Mouse (Mus musculus) lung, embryonic 15.5 days (tissue): ENCODE results near the gene Gm7102. TPM values are rescaled to one million over a fixed set of nuclear protein-coding genes. Genes with fewer than 3 reads are reported as not detected.
A peak's percentile ranks its signal among the peaks of the same experiment; 100 is the strongest.

ENCODE experiments used
- ATAC-seq: fragments of 200-750 bp; cut with Nextera tagmentation; 2 replicates; pipeline ENCODE4 v1.8.0; 2017; ENCODE audit warnings: moderate number of reproducible peaks, borderline replicate concordance; ENCODE audit not compliant: low FRiP score, low TSS enrichment; ENCODE audit errors: extremely low read depth
- H3K27ac ChIP-seq: fragments of 300-500 bp; sonication (generic); 2 replicates; pipeline ENCODE4 v1.5.1; 2015; ENCODE audit warnings: moderate library complexity, mild to moderate bottlenecking, inconsistent platforms
- H3K27me3 ChIP-seq: fragments of 300-500 bp; sonication (generic); 2 replicates; pipeline ENCODE4 v1.6.1; 2015; ENCODE audit warnings: inconsistent platforms
- H3K36me3 ChIP-seq: fragments of 300-500 bp; sonication (generic); 2 replicates; pipeline ENCODE4 v1.6.1; 2015; ENCODE audit warnings: inconsistent platforms
- H3K4me1 ChIP-seq: fragments of 300-500 bp; sonication (generic); 2 replicates; pipeline ENCODE4 v1.6.1; 2015; ENCODE audit warnings: inconsistent platforms
- H3K4me2 ChIP-seq: fragments of 300-500 bp; sonication (generic); 2 replicates; pipeline ENCODE4 v1.6.1; 2015; ENCODE audit warnings: inconsistent platforms, mild to moderate bottlenecking, moderate library complexity
- H3K4me3 ChIP-seq: fragments of 300-500 bp; sonication (generic); 2 replicates; pipeline ENCODE4 v1.5.1; 2015; ENCODE audit warnings: mild to moderate bottlenecking, inconsistent platforms
- H3K9ac ChIP-seq: fragments of 300-500 bp; sonication (generic); 2 replicates; pipeline ENCODE4 v1.6.1; 2015; ENCODE audit warnings: inconsistent platforms
- H3K9me3 ChIP-seq: fragments of 300-500 bp; sonication (generic); 2 replicates; pipeline ENCODE4 v1.6.1; 2016; ENCODE audit warnings: inconsistent platforms
- WGBS: fragments of 180-500 bp; shearing (Covaris S2); methylation state at CpG from one replicate; pipeline ENCODE4 v1.1.7; 2015; 5-methylcytosine and 5-hydroxymethylcytosine counted together
- polyA plus RNA-seq: library from polyadenylated mRNA; unstranded; fragments of >200 nt; fragmentation: Nextera tagmentation; extraction: Ambion mirVana; gene quantifications from 2 replicates; pipeline ENCODE4 v1.2.1, GENCODE M21; 2015

Gm7102 gene
- polyA plus RNA-seq, 1 experiment from 2014 or later: 0.14 TPM

DNA sequence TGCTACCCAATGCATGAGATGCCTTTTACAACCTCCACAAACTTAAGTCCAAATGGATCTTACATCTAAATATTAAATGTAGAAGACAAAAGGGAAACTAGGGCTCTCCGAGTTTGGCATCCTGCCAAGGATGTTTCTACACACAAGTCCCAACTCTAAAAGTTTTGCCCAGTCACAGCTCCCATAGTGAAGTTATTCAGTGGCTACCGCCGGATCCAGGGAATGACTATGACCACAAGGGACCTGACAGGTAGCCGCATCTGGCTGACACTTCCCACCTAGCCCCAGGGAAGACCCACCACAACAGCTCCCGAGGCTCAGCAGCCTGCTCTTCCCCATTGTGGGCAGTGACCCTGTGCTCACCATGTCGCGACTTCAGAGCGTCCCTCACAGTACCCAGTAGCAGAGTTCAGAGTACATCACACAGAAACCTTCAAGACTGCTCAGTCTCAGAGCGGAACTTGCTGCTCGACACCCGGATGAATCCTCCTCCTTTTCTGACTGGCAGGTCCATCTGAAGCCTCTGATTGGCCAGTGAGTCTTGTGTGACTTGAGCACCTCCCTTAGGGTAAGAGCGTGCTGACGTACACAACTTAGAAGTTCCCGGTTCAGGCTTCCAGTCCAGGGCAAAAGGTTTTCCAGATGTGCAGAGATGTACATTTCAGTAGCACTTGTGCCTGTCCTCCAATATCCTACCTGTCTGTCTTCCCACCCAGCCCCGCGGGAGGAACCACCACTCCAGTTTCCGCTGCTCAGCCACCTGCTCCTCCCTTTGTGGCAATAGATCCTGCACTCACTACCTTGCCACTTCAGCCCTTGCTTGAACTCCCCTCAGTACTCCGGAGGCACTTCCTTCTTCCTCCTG, 35.5 kb downstream of the Gm7102 start, which contains the start of gene Zfp950:
Zfp950 (minus strand) TSS at position 499 of the 865 bp plus-strand sequence.
- Histone ChIP-seq H3K4me3 (peak within 1 kb of the TSS; percentile 91), H3K4me2 (peak within 1 kb of the TSS; percentile 70), H3K9ac (peak within 1 kb of the TSS; percentile 90), H3K27ac (peak within 1 kb of the TSS; percentile 63; the same call in 1 of the 2 replicates), H3K4me1 (peaks cover 8% of the 10 kb centered on the region), H3K36me3 (no peaks in the 10 kb centered on the region), H3K27me3 (no peaks in the 10 kb centered on the region), H3K9me3 (no peaks in the 10 kb centered on the region)
- peak; percentile 98 for ATAC-seq
- WGBS: under 1% methylated on average over 18 of the region's 18 CpGs

GRCm38 (mm10) chr19:61138655-61139054, 37.5 kb downstream of the Gm7102 start:
- H3K27me3 ChIP-seq: no peaks in the 10 kb centered on the region
- no peaks in the 10 kb centered on the region for H3K9me3 ChIP-seq
- no peak for ATAC-seq
- H3K4me3 ChIP-seq: no peak overlapping the region
- H3K4me1 ChIP-seq: peaks cover 8% of the 10 kb centered on the region
- H3K4me2 ChIP-seq: no peak overlapping the region
- H3K27ac ChIP-seq: no peak overlapping the region
- no peak overlapping the region for H3K9ac ChIP-seq
- H3K36me3 ChIP-seq: no peaks in the 10 kb centered on the region

DNA sequence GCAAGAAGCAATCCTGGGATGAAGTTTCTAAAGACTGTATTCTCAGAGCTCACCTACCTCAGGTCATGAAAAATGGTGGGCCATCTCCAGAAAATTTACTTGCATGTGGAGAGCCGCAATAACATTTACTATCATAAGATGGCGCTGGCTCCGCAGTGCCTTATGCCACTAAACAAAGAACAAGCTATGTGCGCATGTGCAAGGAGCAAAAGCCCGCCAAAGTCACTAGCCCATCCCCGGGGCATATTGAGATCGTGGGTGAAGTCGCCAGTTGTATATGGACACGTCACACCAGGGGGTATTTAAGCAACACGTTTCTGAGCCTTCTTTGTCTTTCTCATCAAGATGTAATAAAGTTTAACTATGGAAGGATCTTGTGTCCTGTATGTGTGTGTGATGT, 45.0 kb downstream of the Gm7102 start:
- ATAC-seq: no peak

More for the DNA sequence above, 45.0 kb downstream of the Gm7102 start:
- Histone ChIP-seq H3K36me3 (peaks cover 6% of the 10 kb centered on the region; the same call in 1 of the 2 replicates), H3K27me3 (no peaks in the 10 kb centered on the region), H3K9ac (no peak overlapping the region), H3K9me3 (no peaks in the 10 kb centered on the region), H3K4me2 (no peak overlapping the region), H3K27ac (no peak overlapping the region), H3K4me1 (no peaks in the 10 kb centered on the region), H3K4me3 (no peak overlapping the region)
- 90% methylated on average over 10 of the region's 10 CpGs for WGBS

Other genes with a start within 250 kb of the Gm7102 start
- gene Zfp950, start 35.5 kb downstream of the Gm7102 start, polyA plus RNA-seq: 35.0 and 35.5 TPM in 2 replicates
- not detected in 2 replicates for gene Gm6020, start 7.6 kb upstream of the Gm7102 start, polyA plus RNA-seq
- 26.8 and 32.5 TPM in 2 replicates for gene Csf2ra, start 52.1 kb upstream of the Gm7102 start, polyA plus RNA-seq
- not detected in 2 replicates for gene Gm21060, start 120.8 kb upstream of the Gm7102 start, polyA plus RNA-seq